Mouse (Mus musculus) embryonic stem cell, embryonic (primary cell): Measurements from ENCODE around the gene Jak1.

Experiments
- CTCF ChIA-PET, 4 experiments: fragments of 300-600 bp in 2 of 4; fragments of 350-600 bp in 2 of 4; sonication (Branson Sonifier 250); formaldehyde crosslinking; loops; one replicate each; lab custom pipeline; 2022; ENCODE audit warnings: inconsistent platforms in 2 of 4; lab: Charles Lee
- POLR2A ChIA-PET, 4 experiments: fragments of 300-600 bp in 2 of 4; fragments of 350-600 bp in 2 of 4; sonication (Branson Sonifier 250); formaldehyde crosslinking; loops; one replicate each; lab custom pipeline; 2022; ENCODE audit warnings: antibody characterized with exemption in 4 of 4, inconsistent platforms in 1 of 4; lab: Charles Lee

Gene Jak1

DNA sequence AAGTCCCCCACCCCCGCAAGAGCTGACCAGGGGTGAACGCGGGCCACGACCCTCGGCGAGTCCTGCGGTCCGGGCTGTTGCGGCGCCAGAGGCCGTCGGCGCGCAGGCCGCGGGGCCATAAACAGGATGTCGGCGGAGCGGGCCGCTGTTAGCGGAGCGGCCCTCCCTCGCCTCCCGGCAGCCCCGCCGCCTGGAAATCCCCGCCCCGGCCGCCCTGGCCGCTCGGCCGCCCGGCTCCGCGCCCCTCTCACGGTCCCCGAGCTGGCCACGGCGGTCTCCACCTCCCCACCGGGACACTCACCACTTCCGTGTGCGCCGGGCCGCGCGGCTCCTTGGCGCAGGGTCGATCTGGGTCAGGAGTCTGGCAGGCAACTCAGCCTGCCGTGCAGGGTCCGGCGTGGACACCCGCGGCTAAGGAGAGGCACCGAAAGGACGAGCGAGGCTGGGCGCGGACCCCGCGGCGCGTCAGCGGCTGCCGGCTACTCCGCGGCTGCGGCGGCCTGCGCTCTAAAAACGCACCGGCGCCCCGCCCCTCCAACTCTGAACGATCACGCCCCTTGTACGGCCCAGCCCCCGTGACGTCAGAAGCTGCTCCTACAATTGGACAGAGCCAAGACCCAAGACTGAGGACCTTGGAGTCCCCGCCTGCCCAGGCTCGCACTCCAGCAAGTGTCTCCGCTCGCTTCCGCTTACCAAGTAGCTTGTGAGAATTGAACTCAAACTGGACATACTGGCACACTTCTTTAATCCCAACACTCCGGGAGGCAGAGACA lies at the start of gene Jak1:
Gene Jak1, minus strand, starts transcription at position 542 of the 773 bp plus-strand sequence.
- POLR2A ChIA-PET: interaction anchor here (0.5 to 4.2 kb wide), 63 partner anchors 8 to 767 kb away, joined by 3 to 30 read pairs (median 4); partner anchors contain the start of gene Leprot (in 2 of the 4)
- CTCF ChIA-PET: interaction anchor here in 2 of 4 experiments (0.6 to 1.1 kb wide), 2 partner anchors 61 to 876 kb away, joined by 3 read pairs; no protein-coding TSS in a partner anchor

DNA sequence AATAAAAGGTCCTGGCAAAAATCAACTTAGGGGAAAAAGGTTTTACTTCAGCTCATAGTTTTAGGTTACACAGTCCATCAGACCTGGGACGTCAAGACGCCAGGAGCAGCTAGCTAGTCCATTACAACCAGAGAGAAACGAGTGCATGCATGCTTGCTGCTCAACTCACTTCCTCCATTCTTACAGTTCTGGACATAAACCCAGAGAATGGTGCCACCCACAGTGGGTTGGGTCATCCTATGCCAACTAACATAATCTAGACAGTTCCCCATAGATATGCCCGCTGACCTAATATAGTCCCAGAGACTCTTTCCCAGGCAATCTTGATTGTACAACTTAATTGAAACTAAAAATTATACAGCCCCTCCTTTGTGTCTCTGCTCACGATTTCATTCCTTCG lies 47.0 kb upstream of the Jak1 start:
- ChIA-PET POLR2A (no interaction called here), CTCF (no interaction called here)

DNA sequence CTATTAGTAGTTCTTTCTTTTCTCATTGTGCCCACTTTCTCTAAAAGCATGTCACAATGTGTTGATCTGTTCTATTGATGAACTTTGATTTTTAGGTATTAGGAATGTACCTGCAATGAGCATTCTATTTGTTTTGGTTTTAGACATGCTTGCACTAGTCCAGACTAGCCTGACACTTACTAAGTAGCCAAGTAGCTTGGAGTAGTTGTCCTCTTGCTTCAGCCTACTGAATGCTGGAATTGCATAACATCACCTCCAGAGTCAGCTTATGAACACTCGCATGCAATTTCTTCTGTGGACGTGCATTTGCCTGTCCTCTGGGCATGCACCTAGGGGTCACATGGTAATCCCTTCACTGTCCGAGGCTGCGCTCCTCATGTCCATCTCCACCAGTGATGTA lies 43.1 kb upstream of the Jak1 start:
- ChIA-PET POLR2A (no interaction called here), CTCF (no interaction called here)

DNA sequence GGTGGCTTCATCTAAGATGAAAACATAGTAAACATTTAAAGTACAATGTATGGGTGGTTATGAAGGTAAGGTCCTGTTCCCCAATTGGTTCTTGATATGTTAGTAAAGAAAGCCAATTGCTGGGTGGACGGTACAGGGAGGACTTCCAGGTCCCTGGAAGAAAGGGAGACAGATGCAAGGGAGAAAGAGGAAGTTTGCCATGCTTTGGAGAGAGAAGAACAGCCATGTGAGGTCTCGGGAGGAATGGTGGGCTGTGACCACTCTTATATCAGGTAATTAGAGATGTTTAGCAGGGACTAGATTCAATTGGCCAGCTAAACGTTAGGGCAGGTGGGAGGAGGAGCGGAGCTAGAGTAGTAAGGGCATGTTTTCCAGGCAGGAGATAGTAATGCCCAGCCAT lies 42.2 kb upstream of the Jak1 start:
- ChIA-PET CTCF (interaction anchor here in 1 of 4 experiments (0.6 kb wide), 1 partner anchor 350 kb away, joined by 4 read pairs; no protein-coding TSS in a partner anchor), POLR2A (no interaction called here)

DNA sequence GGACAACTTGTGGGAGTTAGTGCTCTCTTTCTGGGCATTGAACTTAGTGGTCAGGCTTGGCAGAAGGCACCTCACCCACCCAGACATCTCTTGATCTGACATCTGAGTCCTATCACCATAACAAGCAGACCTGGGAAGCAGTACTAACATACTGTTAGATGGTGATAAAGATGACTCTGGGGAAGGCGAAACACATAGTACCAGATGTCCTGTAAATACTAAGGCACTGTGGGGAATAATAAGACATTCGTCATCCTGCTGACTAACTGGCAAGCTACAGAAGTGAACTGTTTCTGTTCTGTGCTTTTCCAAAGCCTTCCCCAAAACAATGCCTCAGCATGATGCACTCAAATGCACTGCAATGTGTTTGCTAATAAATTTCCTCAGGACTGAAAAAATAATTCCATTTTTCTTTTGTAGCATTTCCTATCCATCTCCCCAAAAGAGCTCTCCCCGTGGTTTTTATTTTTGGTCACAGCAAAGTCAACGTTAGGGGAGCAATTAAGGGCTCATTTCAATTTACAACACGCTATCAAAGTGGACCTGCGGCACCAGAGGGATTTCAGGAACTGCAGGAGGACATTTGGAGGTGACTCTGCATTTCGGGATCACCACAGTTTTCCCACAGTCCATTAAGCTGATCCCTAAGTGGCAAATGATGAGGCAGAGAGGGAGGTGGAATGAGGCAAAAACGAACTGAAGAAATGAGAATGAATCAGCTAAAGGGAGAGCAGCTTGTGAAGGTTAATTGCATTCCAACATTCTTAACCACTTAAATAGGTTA lies 41.2 kb upstream of the Jak1 start:
- POLR2A ChIA-PET: interaction anchor here in 1 of 4 experiments (1.2 kb wide), 1 partner anchor 14 kb away, joined by 4 read pairs; no protein-coding TSS in a partner anchor
- CTCF ChIA-PET: interaction anchor here in 1 of 4 experiments (0.6 kb wide), 1 partner anchor 351 kb away, joined by 4 read pairs; no protein-coding TSS in a partner anchor

DNA sequence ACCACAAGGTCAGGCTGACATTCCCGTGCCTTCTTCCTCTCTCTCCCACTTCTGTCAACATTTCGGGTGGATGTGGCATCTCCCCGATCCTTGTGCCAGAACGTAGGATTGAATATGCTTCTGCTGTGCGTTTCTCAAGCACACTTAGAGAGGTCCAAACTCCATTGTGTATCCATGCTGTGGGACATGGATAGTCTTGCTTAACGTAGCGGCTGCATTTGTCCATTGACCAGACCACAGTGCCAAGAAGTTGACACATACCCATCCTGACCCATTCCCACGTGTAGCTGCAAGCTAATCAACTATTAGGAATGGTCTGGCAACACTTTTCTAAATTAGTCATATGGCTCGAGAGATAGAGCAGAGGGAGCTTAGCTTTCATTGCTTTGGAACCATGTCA lies 40.0 kb upstream of the Jak1 start:
- CTCF ChIA-PET: no interaction called here

DNA sequence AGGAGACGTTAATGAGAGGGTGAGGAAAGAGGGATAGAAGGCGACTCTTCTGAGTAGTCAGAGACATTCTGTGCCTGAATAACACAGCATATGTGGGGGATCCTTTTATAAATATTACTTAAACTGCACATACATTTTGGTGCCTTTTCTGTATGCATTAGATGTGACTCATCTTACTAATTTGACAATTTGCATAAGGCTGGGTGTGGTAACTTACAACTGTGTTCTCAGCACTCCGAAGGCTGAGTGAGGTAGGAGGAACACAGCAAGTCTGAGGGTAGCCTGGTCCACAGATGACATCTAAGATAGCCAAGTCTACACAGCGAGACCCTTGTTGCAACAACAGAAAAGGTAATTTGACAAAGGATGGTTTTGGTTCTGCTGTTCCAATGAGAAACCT lies 39.0 kb upstream of the Jak1 start:
- POLR2A ChIA-PET: interaction anchor here in 1 of 4 experiments (0.7 kb wide), 1 partner anchor 42 kb away, joined by 3 read pairs; no protein-coding TSS in a partner anchor
- CTCF ChIA-PET: no interaction called here

More for the DNA sequence above, 40.0 kb upstream of the Jak1 start:
- POLR2A ChIA-PET: no interaction called here

DNA sequence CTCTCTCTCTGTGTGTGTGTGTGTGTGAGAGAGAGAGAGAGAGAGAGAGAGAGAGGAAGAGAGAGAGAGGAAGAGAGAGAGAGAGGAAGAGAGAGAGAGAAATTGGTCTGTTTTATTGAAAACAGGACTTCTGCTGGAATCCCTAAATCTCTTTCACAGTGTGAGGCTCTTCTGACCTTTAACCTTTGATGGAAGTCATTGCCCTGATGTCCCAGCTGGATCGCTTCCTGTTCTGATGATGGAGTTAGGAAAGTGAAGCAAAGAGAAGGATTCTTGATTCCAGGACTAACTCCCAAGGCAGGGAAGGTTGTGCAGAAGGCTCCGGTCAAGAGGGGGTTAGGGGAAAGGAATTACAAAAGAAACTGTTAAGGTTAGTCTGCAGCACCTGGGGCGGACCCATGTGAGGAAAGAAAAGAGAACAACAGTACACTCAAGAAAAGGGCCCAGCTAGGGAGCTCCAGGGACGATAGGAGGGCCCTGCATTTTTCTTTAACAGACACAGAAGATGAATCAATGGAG lies 35.4 kb upstream of the Jak1 start:
- ChIA-PET POLR2A (no interaction called here), CTCF (interaction anchor here in 1 of 4 experiments (0.6 kb wide), 1 partner anchor 197 kb away, joined by 3 read pairs; no protein-coding TSS in a partner anchor)

DNA sequence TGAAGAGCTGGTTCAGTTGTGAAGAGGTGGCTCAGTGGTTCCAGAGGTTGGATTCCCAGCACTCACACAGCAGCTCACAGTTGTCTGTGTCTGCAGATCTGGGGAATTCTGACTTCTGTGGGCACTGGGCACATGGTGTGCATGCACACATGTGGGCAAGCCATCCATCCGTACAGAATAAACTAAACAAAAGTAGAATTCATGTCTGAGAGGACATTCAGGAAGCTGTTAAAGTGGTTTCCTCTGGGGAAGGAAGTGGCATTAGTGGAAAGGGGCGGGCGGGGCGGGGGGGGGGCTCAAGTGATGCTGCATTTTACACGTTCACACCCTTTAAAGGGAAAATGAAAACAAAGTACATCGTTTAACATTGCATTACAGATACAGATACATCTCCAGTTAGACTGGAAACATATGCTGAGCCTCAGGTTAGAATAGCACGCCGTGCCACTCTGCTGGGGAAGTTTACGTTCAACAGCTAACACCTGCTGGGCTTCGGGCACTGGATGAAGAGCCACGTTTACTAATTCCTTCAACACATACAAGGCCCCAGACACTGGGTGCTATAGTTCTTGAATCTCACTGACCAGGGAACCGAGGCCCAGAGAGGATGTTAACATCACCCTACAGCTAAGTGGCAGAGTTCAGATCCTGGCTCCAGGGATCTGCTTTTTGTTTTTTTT lies 33.4 kb upstream of the Jak1 start:
- POLR2A ChIA-PET: interaction anchor here in 1 of 4 experiments (1.1 to 1.2 kb wide), 2 partner anchors 10 to 33 kb away, joined by 4 read pairs; partner anchors contain the start of gene Jak1
- CTCF ChIA-PET: interaction anchor here in 2 of 4 experiments (0.6 kb wide), 2 partner anchors 29 to 359 kb away, joined by 4 read pairs; no protein-coding TSS in a partner anchor

DNA sequence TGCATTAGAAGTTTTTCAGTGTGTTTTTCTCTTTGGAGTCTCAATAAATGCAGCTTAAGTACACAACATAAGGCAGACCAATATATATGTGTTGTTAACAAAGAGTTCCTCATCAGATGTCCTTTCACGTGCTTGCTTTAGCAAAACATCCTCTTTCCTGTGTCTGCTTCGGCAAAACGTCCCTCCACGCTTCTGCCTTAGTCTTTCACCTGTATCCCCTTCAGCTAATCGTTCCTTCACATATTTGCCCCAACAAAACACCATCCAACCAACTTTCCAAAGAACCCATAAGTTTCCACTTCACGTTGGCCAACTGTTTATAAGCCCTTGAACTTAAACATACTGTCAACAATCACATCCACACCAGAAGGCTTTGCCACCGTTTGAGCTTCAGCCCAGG lies 31.8 kb upstream of the Jak1 start:
- CTCF ChIA-PET: no interaction called here
- POLR2A ChIA-PET: interaction anchor here in 1 of 4 experiments (0.5 to 1.6 kb wide), 3 partner anchors 60 to 1804 kb away, joined by 4 to 6 read pairs (median 5); no protein-coding TSS in a partner anchor

DNA sequence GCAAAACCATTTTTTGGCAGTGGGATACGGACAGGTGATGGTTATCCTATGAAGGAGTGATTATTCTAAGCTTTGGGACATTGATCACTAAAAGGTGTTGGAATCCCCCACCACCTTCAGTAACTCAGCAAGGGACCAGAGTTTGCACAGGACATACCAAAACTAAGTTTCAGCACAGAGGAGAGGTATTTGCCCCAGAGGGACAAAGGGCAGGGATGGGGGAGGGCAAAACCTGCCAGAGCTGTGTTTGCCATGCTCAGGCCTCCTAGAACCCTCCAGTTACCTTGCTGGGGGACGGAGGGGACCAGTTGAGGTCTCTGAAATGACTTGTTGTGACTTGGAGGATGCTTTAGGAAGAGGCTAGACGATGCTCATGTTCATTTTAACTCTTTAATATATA lies 30.7 kb upstream of the Jak1 start:
- CTCF ChIA-PET: no interaction called here
- POLR2A ChIA-PET: no interaction called here

DNA sequence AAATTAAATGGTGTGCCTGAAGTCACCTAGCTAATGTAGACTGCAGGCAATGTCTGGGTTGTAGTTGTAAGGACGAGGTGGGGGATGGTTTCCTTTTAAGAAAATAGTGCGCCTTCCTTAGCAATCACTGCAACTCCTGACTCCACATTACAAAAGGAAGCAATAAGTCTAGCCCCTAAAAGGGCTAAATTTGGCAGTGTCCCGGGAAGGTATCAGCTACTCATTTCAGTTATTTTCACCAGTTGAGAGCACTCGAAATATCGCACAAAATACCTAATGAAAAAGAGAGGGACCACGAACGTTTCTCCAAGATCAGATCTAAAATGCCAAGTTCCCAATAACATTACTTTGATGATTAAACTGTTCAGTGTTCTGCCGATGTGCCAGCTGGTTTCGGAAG lies 28.6 kb upstream of the Jak1 start:
- POLR2A ChIA-PET: interaction anchor here in 2 of 4 experiments (0.9 to 2.7 kb wide), 3 partner anchors 14 to 29 kb away, joined by 3 to 28 read pairs (median 3); partner anchors contain the start of gene Jak1 (in 2 of the 2)

DNA sequence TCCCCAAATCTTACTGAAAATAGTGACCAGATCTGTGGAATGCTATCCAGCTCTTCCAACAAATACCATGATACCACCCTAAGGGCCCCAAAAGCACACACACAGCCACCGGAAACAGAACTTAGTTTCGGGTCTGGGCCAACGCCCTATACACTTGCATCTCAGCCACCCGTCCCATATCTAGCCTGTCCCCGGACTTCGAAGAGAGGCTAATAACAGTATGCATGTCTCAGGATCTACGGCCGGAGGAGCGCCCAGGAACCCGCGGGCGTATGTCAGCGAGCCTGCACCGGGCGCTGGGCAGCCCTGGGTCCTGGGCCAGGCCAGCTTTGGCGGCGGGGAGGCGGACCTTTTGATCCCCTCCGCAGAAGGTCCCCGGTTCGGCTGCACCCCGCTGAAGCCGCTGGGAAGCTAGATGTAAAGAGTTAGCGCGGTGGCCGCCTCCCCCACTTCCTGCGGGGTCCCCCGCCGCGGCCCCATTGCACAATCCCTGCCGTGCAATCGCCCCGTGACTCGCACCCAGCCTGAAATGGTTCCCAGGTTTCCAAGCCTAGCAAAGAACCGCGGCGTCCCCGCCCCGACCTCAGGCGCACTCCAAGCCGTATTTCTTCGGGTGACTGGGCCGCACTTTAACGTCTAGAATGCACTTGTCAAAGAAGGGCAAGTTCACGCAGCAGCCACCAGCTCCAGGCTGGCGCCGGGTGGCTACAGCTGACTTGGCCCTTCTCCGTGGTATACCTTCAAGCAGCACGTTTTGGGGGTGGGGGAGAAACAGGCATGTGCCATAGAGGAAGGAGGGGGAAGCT lies 27.9 kb upstream of the Jak1 start:
- CTCF ChIA-PET: interaction anchor here in 3 of 4 experiments (0.7 to 1.0 kb wide), 4 partner anchors 56 to 1374 kb away, joined by 3 to 5 read pairs (median 3); no protein-coding TSS in a partner anchor
- POLR2A ChIA-PET: interaction anchor here in 3 of 4 experiments (0.7 to 2.7 kb wide), 14 partner anchors 9 to 355 kb away, joined by 3 to 28 read pairs (median 4); partner anchors contain the start of genes Jak1 (in 3 of the 3) and Leprot (in 2 of the 3)

More for the DNA sequence above, 28.6 kb upstream of the Jak1 start:
- CTCF ChIA-PET: interaction anchor here in 1 of 4 experiments (0.9 kb wide), 1 partner anchor 146 kb away, joined by 3 read pairs; no protein-coding TSS in a partner anchor

DNA sequence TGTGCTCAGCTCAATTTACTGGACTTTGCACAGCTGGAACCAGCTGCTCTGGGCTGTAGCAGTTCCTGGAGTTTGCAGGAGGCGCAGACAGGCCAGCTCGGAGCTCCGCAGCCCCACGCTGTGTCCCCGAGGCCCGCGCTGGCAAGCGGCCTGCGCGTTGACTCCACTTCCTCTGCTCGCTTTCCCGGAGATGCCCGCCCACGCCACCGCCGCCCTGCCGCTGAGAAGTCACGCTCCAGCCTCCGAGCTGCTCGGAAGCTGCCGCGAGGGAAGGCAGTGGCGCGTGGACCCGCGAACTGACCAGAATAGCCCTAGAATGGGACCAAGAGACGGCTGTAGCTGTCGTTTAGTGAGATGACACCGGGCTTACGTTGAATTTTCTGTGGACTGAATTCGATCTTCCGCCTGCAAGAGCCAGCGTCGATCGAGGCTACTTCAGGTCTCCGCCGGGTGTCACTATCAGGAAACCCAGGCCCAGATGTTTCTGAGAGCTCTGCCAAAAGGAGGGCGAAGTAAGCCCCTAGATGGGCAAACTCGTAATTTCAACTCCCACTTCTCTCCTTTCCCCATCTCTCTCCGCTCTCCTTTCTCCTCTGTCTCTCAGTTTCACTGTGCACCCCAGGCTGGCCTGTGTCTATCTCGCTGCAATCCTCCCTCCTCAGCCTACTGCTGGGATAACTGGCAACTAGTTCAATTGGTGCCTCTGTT lies 27.1 kb upstream of the Jak1 start:
- ChIA-PET CTCF (interaction anchor here in 2 of 4 experiments (0.7 to 1.0 kb wide), 3 partner anchors 57 to 1373 kb away, joined by 3 to 5 read pairs (median 3); no protein-coding TSS in a partner anchor), POLR2A (interaction anchor here (0.5 to 2.7 kb wide), 14 partner anchors 10 to 355 kb away, joined by 3 to 28 read pairs (median 4); partner anchors contain the start of genes Jak1 (in 2 of the 4) and Leprot (in 2 of the 4))

DNA sequence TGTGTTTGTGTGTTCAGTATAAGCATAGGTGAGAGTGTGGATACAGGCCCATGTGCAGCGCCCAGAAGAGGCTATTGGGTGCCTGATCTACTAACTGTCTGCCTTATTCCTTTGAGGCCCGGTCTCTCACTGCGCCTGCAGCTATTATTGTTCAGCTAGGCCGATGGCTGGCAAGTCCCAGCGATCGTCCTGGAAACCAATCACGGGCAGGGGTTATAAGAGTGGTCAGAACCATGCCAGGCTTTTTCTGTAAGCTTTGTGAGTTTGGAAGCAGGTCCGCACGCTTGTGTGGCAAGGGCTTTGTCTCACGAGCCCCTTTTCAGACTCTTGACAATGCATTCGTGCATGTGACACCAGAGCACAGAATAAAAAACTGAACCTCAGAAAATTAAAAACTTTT lies 23.2 kb upstream of the Jak1 start:
- POLR2A ChIA-PET: interaction anchor here in 2 of 4 experiments (1.0 to 2.6 kb wide), 4 partner anchors 10 to 23 kb away, joined by 3 to 9 read pairs (median 4); partner anchors contain the start of gene Jak1 (in 2 of the 2)
- CTCF ChIA-PET: no interaction called here

DNA sequence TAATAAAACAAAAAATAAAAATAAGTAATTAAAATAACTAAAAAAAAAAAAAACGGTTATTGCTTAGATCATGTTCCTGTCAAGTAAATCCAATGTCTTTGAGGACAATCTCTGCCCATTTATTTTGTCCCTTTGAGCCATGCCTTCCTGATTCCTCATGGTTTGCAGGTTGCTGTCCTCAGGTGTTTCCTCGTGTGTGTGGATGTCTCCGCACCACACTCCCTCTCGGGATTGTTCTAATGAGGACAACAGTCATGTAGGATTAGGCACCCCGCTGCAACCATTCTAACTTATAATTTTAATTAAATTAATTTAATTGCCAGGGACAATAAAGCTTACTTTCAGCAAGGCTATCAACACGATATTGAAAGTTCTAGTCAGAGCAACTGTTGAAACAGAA lies 21.5 kb upstream of the Jak1 start:
- CTCF ChIA-PET: no interaction called here
- POLR2A ChIA-PET: interaction anchor here in 1 of 4 experiments (1.4 kb wide), 1 partner anchor 21 kb away, joined by 4 read pairs; the partner anchor contains the start of gene Jak1
